Mouse (Mus musculus): Measurements from ENCODE around the gene Fndc7. TPM values are rescaled to one million over a fixed set of nuclear protein-coding genes. Genes with fewer than 3 reads are reported as not detected.

Fndc7 gene
- polyA plus RNA-seq (2015; fragmentation: Nextera tagmentation; extraction: Ambion mirVana), result 0.05 and 0.06 TPM in 2 replicates

- H3K4me1 ChIP-seq (ENCODE audit: control insufficient read depth, insufficient read depth, low read depth, low read length), result peaks cover 2% of the 10 kb centered on the region; the same call in 1 of the 2 replicates
Measured at GRCm38 (mm10) chr3:108889908-108890307, at the start of gene Fndc7. TSS of gene Fndc7 (minus strand) at chr3:108890008.

GRCm38 (mm10) chr3:108939573-108939972 is 49.8 kb upstream of the Fndc7 start, which contains the start of gene Henmt1:
TSS of gene Henmt1 (plus strand) at chr3:108939873.
- Histone ChIP-seq H3K9me3 (ENCODE audit: control insufficient read depth, low read length) (no peaks in the 10 kb centered on the region; the same call in 1 of the 2 replicates), H3K4me1 (ENCODE audit: control insufficient read depth, insufficient read depth, low read depth, low read length) (no peaks in the 10 kb centered on the region), H3K4me3 (ENCODE audit: low read length) (peak within 1 kb of the TSS; percentile 31), H3K27ac (ENCODE audit: low read depth, low read length) (no peak within 1 kb of the TSS), H3K9ac (ENCODE audit: low read depth, low read length) (peak within 1 kb of the TSS; percentile 8), H3K4me2 (ENCODE audit: low read length) (peak within 1 kb of the TSS; percentile 54), H3K36me3 (ENCODE audit: control insufficient read depth, insufficient read depth, low read length) (no peaks in the 10 kb centered on the region), H3K27me3 (replicated peaks; ENCODE audit: control insufficient read depth, insufficient read depth, low read length) (no peaks in the 10 kb centered on the region)
- WGBS, result 90% methylated on average over 5 of the region's 5 CpGs
- ATAC-seq, result no peak

More at GRCm38 (mm10) chr3:108889908-108890307, at the start of gene Fndc7:
- H3K36me3 ChIP-seq (ENCODE audit: control insufficient read depth, insufficient read depth, low read length), result no peaks in the 10 kb centered on the region
- no peak within 1 kb of the TSS for H3K4me3 ChIP-seq (ENCODE audit: low read length)
- WGBS, result 95% methylated on average over 1 of the region's 1 CpGs
- H3K4me2 ChIP-seq (ENCODE audit: low read length), result no peak within 1 kb of the TSS
- no peak within 1 kb of the TSS for H3K9ac ChIP-seq (ENCODE audit: low read depth, low read length)
- H3K9me3 ChIP-seq (ENCODE audit: control insufficient read depth, low read length), result no peaks in the 10 kb centered on the region
- ATAC-seq, result no peak
- H3K27me3 ChIP-seq (replicated peaks; ENCODE audit: control insufficient read depth, insufficient read depth, low read length), result no peaks in the 10 kb centered on the region
- no peak within 1 kb of the TSS for H3K27ac ChIP-seq (ENCODE audit: low read depth, low read length)

DNA sequence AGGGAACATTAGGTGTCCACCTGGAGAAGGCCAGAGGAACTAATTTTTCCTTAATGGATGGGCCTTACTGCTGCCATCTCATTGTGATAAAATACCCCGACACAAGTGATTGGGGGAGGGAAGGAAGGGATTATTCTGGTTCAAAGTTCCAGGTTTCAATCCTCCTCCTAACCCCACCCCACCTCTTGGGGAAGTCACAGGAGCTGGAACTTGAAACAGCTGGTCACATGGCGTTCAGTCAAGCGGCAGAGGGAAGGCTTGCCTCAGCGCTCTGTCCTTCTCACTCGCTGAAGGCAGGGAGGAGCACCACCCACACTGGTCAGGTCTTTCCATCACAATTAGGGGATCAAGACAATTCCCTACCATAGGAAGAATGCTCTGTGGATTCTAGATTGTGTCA is 48.9 kb upstream of the Fndc7 start:
- WGBS, result 95% methylated on average over 5 of the region's 5 CpGs
- H3K9me3 ChIP-seq (ENCODE audit: control insufficient read depth, low read length), result no peaks in the 10 kb centered on the region; the same call in 1 of the 2 replicates
- no peaks in the 10 kb centered on the region for H3K4me1 ChIP-seq (ENCODE audit: control insufficient read depth, insufficient read depth, low read depth, low read length)
- H3K27ac ChIP-seq (ENCODE audit: low read depth, low read length), result no peak overlapping the region
- H3K4me2 ChIP-seq (ENCODE audit: low read length), result no peak overlapping the region
- H3K27me3 ChIP-seq (replicated peaks; ENCODE audit: control insufficient read depth, insufficient read depth, low read length), result no peaks in the 10 kb centered on the region
- H3K36me3 ChIP-seq (ENCODE audit: control insufficient read depth, insufficient read depth, low read length), result no peaks in the 10 kb centered on the region
- H3K9ac ChIP-seq (ENCODE audit: low read depth, low read length), result no peak overlapping the region
- ATAC-seq, result no peak; the same call in 1 of the 2 replicates
- no peak overlapping the region for H3K4me3 ChIP-seq (ENCODE audit: low read length)

DNA sequence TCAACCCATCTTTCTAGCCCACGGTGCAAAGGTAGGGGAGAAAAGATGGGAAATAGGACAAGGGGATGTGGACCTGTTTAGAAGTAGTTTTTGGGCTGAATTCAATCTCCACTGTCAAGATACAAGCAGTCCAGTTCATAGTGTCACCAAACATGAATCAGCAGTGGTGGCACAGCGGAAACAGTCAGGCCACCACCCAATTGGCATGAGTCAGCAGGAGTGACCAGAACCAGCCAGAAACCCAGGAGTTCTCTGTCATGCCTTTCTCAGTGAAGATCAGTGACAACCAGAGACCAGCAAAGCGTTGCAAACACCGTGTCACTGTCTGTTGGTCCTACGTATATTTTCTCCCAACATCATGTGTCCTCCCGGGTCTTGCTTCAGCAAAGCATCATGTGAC is 43.7 kb upstream of the Fndc7 start:
- H3K4me1 ChIP-seq (ENCODE audit: control insufficient read depth, insufficient read depth, low read depth, low read length), result no peaks in the 10 kb centered on the region
- no peaks in the 10 kb centered on the region for H3K27me3 ChIP-seq (replicated peaks; ENCODE audit: control insufficient read depth, insufficient read depth, low read length)
- H3K4me3 ChIP-seq (ENCODE audit: low read length), result no peak overlapping the region
- H3K27ac ChIP-seq (ENCODE audit: low read depth, low read length), result no peak overlapping the region
- no peak for ATAC-seq
- 93% methylated on average over 6 of the region's 6 CpGs for WGBS
- H3K36me3 ChIP-seq (ENCODE audit: control insufficient read depth, insufficient read depth, low read length), result no peaks in the 10 kb centered on the region
- H3K9me3 ChIP-seq (ENCODE audit: control insufficient read depth, low read length), result no peaks in the 10 kb centered on the region
- H3K4me2 ChIP-seq (ENCODE audit: low read length), result no peak overlapping the region
- H3K9ac ChIP-seq (ENCODE audit: low read depth, low read length), result no peak overlapping the region

DNA sequence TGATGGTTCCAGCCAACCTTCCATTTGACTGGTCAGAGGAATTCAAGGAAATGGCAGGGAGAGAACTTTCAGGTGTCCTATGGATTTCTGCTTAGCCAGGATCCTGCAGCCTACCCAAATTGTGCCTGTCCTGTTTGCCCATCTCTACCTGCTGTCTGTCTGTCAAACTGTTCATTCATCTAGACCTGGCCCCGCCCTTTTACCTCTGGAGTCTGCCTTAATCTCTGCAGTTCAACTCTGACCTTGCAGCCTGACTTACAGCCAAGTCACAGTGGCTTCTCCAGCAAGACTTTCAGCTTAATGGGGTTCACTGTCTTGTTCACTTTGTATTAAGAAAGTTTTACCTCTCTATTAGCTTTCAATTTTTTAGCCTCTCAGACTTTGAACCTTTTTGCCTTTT is 36.5 kb upstream of the Fndc7 start:
- Histone ChIP-seq H3K4me2 (ENCODE audit: low read length) (no peak overlapping the region), H3K27me3 (replicated peaks; ENCODE audit: control insufficient read depth, insufficient read depth, low read length) (no peaks in the 10 kb centered on the region), H3K9me3 (ENCODE audit: control insufficient read depth, low read length) (no peaks in the 10 kb centered on the region), H3K36me3 (ENCODE audit: control insufficient read depth, insufficient read depth, low read length) (no peaks in the 10 kb centered on the region), H3K9ac (ENCODE audit: low read depth, low read length) (no peak overlapping the region), H3K4me1 (ENCODE audit: control insufficient read depth, insufficient read depth, low read depth, low read length) (no peaks in the 10 kb centered on the region), H3K27ac (ENCODE audit: low read depth, low read length) (no peak overlapping the region), H3K4me3 (ENCODE audit: low read length) (no peak overlapping the region)
- WGBS, result 58% methylated on average over 1 of the region's 1 CpGs
- no peak for ATAC-seq

GRCm38 (mm10) chr3:108925677-108926076 is 35.9 kb upstream of the Fndc7 start:
- WGBS, result 94% methylated on average over 4 of the region's 4 CpGs
- H3K4me3 ChIP-seq (ENCODE audit: low read length), result no peak overlapping the region

DNA sequence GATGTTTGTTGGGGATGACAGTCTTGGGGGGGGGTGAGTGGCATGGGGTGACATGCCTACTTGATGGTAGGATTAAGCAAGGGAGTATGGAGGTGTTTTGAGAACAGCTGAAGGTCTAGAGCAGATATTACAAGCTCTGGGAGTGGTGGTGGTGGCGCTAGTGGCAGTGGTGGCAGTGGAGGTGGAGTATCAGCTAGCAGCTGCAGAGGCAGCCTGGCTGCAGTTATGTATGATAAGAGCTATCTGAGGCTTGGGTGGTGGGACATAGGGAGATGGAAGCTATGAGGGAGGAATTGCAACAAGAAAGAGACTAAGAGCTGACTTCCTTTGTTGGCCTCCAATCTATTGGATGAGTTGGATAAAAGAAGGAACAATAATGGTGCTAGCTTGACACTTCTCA is 32.0 kb upstream of the Fndc7 start:
- no peak for ATAC-seq
- H3K27me3 ChIP-seq (replicated peaks; ENCODE audit: control insufficient read depth, insufficient read depth, low read length), result no peaks in the 10 kb centered on the region
- H3K9ac ChIP-seq (ENCODE audit: low read depth, low read length), result no peak overlapping the region
- no peaks in the 10 kb centered on the region for H3K4me1 ChIP-seq (ENCODE audit: control insufficient read depth, insufficient read depth, low read depth, low read length)
- WGBS, result 90% methylated on average over 1 of the region's 1 CpGs
- H3K9me3 ChIP-seq (ENCODE audit: control insufficient read depth, low read length), result no peaks in the 10 kb centered on the region
- H3K4me3 ChIP-seq (ENCODE audit: low read length), result no peak overlapping the region
- H3K36me3 ChIP-seq (ENCODE audit: control insufficient read depth, insufficient read depth, low read length), result no peaks in the 10 kb centered on the region
- no peak overlapping the region for H3K4me2 ChIP-seq (ENCODE audit: low read length)
- no peak overlapping the region for H3K27ac ChIP-seq (ENCODE audit: low read depth, low read length)

More at GRCm38 (mm10) chr3:108925677-108926076, 35.9 kb upstream of the Fndc7 start:
- H3K4me2 ChIP-seq (ENCODE audit: low read length), result no peak overlapping the region
- H3K9ac ChIP-seq (ENCODE audit: low read depth, low read length), result no peak overlapping the region
- no peak overlapping the region for H3K27ac ChIP-seq (ENCODE audit: low read depth, low read length)
- H3K36me3 ChIP-seq (ENCODE audit: control insufficient read depth, insufficient read depth, low read length), result no peaks in the 10 kb centered on the region
- H3K4me1 ChIP-seq (ENCODE audit: control insufficient read depth, insufficient read depth, low read depth, low read length), result no peaks in the 10 kb centered on the region
- no peaks in the 10 kb centered on the region for H3K27me3 ChIP-seq (replicated peaks; ENCODE audit: control insufficient read depth, insufficient read depth, low read length)
- ATAC-seq, result no peak
- H3K9me3 ChIP-seq (ENCODE audit: control insufficient read depth, low read length), result no peaks in the 10 kb centered on the region

- Histone ChIP-seq H3K27ac (ENCODE audit: low read depth, low read length) (no peak overlapping the region), H3K9me3 (ENCODE audit: control insufficient read depth, low read length) (no peaks in the 10 kb centered on the region), H3K4me1 (ENCODE audit: control insufficient read depth, insufficient read depth, low read depth, low read length) (no peaks in the 10 kb centered on the region), H3K4me3 (ENCODE audit: low read length) (no peak overlapping the region), H3K36me3 (ENCODE audit: control insufficient read depth, insufficient read depth, low read length) (no peaks in the 10 kb centered on the region), H3K9ac (ENCODE audit: low read depth, low read length) (no peak overlapping the region), H3K4me2 (ENCODE audit: low read length) (no peak overlapping the region), H3K27me3 (replicated peaks; ENCODE audit: control insufficient read depth, insufficient read depth, low read length) (no peaks in the 10 kb centered on the region)
- no peak for ATAC-seq
- 90% methylated on average over 3 of the region's 3 CpGs for WGBS
Measured at GRCm38 (mm10) chr3:108920442-108921070, 30.7 kb upstream of the Fndc7 start.

DNA sequence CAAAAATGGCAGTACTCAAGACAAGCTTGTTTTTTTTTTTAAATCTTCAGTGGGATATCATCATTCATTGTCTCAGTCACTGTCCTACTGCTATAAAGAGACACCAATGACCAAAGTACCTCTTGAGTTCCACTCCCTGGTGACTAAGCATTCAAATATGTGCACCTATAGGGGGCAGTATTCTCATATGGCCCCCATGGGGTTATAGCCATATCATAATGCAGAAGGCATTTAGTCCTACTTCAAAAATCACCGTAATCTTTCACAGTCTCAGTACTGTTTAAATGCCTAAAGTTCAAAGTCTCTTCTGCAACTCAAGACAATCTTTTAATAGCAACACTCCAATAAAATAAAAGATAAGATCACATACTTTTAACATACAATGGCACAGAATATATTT is 29.0 kb upstream of the Fndc7 start:
- no peaks in the 10 kb centered on the region for H3K36me3 ChIP-seq (ENCODE audit: control insufficient read depth, insufficient read depth, low read length)
- 90% methylated on average over 1 of the region's 1 CpGs for WGBS
- ATAC-seq, result no peak
- no peaks in the 10 kb centered on the region for H3K27me3 ChIP-seq (replicated peaks; ENCODE audit: control insufficient read depth, insufficient read depth, low read length)
- no peak overlapping the region for H3K4me2 ChIP-seq (ENCODE audit: low read length)
- H3K4me3 ChIP-seq (ENCODE audit: low read length), result no peak overlapping the region
- no peak overlapping the region for H3K27ac ChIP-seq (ENCODE audit: low read depth, low read length)
- H3K9me3 ChIP-seq (ENCODE audit: control insufficient read depth, low read length), result no peaks in the 10 kb centered on the region
- no peaks in the 10 kb centered on the region for H3K4me1 ChIP-seq (ENCODE audit: control insufficient read depth, insufficient read depth, low read depth, low read length)
- H3K9ac ChIP-seq (ENCODE audit: low read depth, low read length), result no peak overlapping the region

Measured in hindbrain, embryonic 16.5 days (tissue).